In genomic region chr5:36575227-36575626, GRCm38 (mm10) we compare ENCODE assay signal across 8 mouse cellular contexts. TPM values are rescaled to one million over a fixed set of nuclear protein-coding genes. Genes with fewer than 3 reads are reported as not detected.
A peak's percentile ranks its signal among the peaks of the same experiment; 100 is the strongest.
DNase-seq lines count a peak whose midpoint lies in the region; ATAC-seq and TF ChIP-seq lines count a peak whose summit lies in the region.

No protein-coding gene starts in this region.

- H3K27me3 ChIP-seq in heart, embryonic 15.5 days = no peaks in the 10 kb centered on the region
- H3K27me3 ChIP-seq in liver, embryonic 13.5 days = no peaks in the 10 kb centered on the region

- no peak overlapping the region for H3K4me3 ChIP-seq in ES-E14 (ENCODE audit: insufficient read depth in 1 of 2, low read depth in 1 of 2, low read length in 2 of 2, poor library complexity in 1 of 2, severe bottlenecking in 1 of 2)
- H3K4me3 ChIP-seq in heart, embryonic 15.5 days = no peak overlapping the region
- no peak overlapping the region for H3K4me3 ChIP-seq in liver, embryonic 13.5 days (replicated peaks)

- H3K4me2 ChIP-seq in heart, embryonic 15.5 days = no peak overlapping the region
- H3K4me2 ChIP-seq in liver, embryonic 13.5 days = no peak overlapping the region

- H3K4me1 ChIP-seq in ES-E14 (ENCODE audit: control insufficient read depth in 2 of 2, insufficient read depth in 2 of 2, low read length in 2 of 2, poor library complexity in 1 of 2) = peaks cover 2 to 28% of the 10 kb centered on the region in 2 experiments
- peaks cover 32% of the 10 kb centered on the region for H3K4me1 ChIP-seq in heart, embryonic 15.5 days (replicated peaks)
- H3K4me1 ChIP-seq in liver, embryonic 13.5 days (replicated peaks) = peaks cover 64% of the 10 kb centered on the region

- WGBS in heart, embryonic 15.5 days = 54% methylated on average over 3 of the region's 3 CpGs
- 82% methylated on average over 3 of the region's 3 CpGs for WGBS in liver, embryonic 13.5 days (ENCODE audit: insufficient replicate concordance)

- peaks cover 11% of the 10 kb centered on the region; the same call in 1 of the 2 replicates for H3K36me3 ChIP-seq in ES-E14 (ENCODE audit: control insufficient read depth, insufficient read depth, low read length, poor library complexity, severe bottlenecking)
- no peaks in the 10 kb centered on the region; the same call in 1 of the 2 replicates for H3K36me3 ChIP-seq in heart, embryonic 15.5 days
- H3K36me3 ChIP-seq in liver, embryonic 13.5 days = peaks cover 14% of the 10 kb centered on the region

- no peaks in the 10 kb centered on the region for H3K9me3 ChIP-seq in ES-E14 (ENCODE audit: control insufficient read depth, insufficient read depth, low read depth, low read length)
- no peaks in the 10 kb centered on the region for H3K9me3 ChIP-seq in heart, embryonic 15.5 days (replicated peaks)
- H3K9me3 ChIP-seq in liver, embryonic 13.5 days (replicated peaks) = no peaks in the 10 kb centered on the region

- in situ Hi-C loops in ES-E14 (cut with MboI; ENCODE audit: low sequenced_read_pairs in 2 of 2, unreplicated experiment in 2 of 2) = no loop called here

- DNase-seq in cerebellum, postnatal 14 days = peak; percentile 53 to 54
- no peak for DNase-seq in cerebellum, adult 8-10 months
- no peak for DNase-seq in ES-E14 (ENCODE audit: low read depth, low spot score)
- DNase-seq in liver, embryonic 13.5 days = no peak
- DNase-seq in frontal cortex, adult 2 months (ENCODE audit: extremely low spot score in 1 of 2, low spot score in 1 of 2) = no peak
- no peak for DNase-seq in thymus, postnatal 10 days (ENCODE audit: low spot score in 2 of 2)
- DNase-seq in thymus, adult 18-20 months = no peak

- no peak for ATAC-seq in heart, embryonic 15.5 days (replicated peaks; ENCODE audit: insufficient number of reproducible peaks, insufficient read depth, low FRiP score, low read depth)
- no peak for ATAC-seq in liver, embryonic 13.5 days (ENCODE audit: low read depth)

- H3K27ac ChIP-seq in ES-E14 (ENCODE audit: insufficient read depth, low read depth, low read length, poor library complexity, severe bottlenecking) = peak overlapping the region; percentile 48; the same call in 1 of the 2 replicates
- peak overlapping the region; percentile 63 for H3K27ac ChIP-seq in heart, embryonic 15.5 days
- H3K27ac ChIP-seq in liver, embryonic 13.5 days = peak overlapping the region; percentile 77

- no peak overlapping the region for H3K9ac ChIP-seq in ES-E14 (ENCODE audit: insufficient read depth, low read depth, low read length, poor library complexity, severe bottlenecking)
- no peak overlapping the region for H3K9ac ChIP-seq in heart, embryonic 15.5 days
- no peak overlapping the region for H3K9ac ChIP-seq in liver, embryonic 13.5 days

TF ChIP-seq in ES-E14, 5 proteins besides CTCF, POLR2A, EP300 and RAD21:
- TF ChIP-seq ZC3H11A (IDR thresholded peaks at IDR 0.05; ENCODE audit: borderline replicate concordance, low read depth, low read length) = no peak
- TF ChIP-seq CHD2 (IDR thresholded peaks at IDR 0.05; ENCODE audit: low read depth, low read length) = no peak
- no peak for TF ChIP-seq MAFK (IDR thresholded peaks at IDR 0.05; ENCODE audit: insufficient read depth, low read depth, low read length)
- no peak for TF ChIP-seq ZNF384 (IDR thresholded peaks at IDR 0.05; ENCODE audit: low read depth, low read length)
- no peak for TF ChIP-seq HCFC1 (IDR thresholded peaks at IDR 0.05; ENCODE audit: borderline replicate concordance, insufficient read depth, low read length)

RNA-seq across cellular contexts. Expression of gene Tbc1d14, which starts 17.8 kb away (rescaled TPM):
- total RNA-seq in ES-E14 (2012; rRNA removed) = 12.5 and 17.6 TPM in 2 replicates
- 14.8 and 20.2 TPM in 2 replicates for polyA plus RNA-seq in heart, embryonic 15.5 days (2015; fragmentation: Nextera tagmentation; extraction: Ambion mirVana)
- 9.4 and 10.9 TPM in 2 replicates for polyA plus RNA-seq in liver, embryonic 13.5 days (2015; fragmentation: Nextera tagmentation; extraction: Ambion mirVana)
- 58.8 and 59.8 TPM in 2 replicates for polyA plus RNA-seq in frontal cortex, adult 2 months (2012; rRNA removed)

Comparison
In these comparisons a context has a peak if more than half of its experiments do, and no peak if none do; other contexts are left out.
1. DNase-seq: peak in cerebellum, postnatal 14 days (2 of 2); none in cerebellum, adult 8-10 months (single experiment), ES-E14 (single experiment), liver, embryonic 13.5 days (single experiment), frontal cortex, adult 2 months (0 of 2), thymus, postnatal 10 days (0 of 2) and thymus, adult 18-20 months (0 of 2).
2. Peak in every context shown above with its lines, with median percentiles within 50 percentile points of each other: H3K27ac ChIP-seq.